Mouse (Mus musculus): ENCODE results near the gene Cmya5.

DNA sequence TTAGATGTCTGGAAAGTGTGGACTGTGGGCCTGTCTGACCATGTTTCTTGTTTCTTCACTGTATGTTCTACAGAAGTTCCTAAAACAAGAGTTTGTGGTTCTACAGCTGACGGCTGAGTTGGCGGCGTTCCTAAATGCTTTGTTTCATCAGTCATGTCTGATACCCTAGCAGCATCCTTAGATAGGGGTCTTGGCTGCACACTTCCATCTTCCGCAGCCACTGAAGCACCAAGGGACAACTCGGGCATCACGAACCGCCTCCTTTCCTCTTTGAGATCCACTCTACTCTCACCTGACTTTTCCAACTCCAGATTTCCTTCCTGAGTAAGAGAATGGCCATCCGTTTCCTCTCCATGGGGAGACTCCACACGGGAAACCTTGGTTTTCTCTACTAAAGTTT is 53.3 kb downstream of the Cmya5 start:
- TF ChIP-seq CTCF (IDR thresholded peaks at IDR 0.05; ENCODE audit: low read depth, low read length) (no peak), POLR2A (IDR thresholded peaks at IDR 0.05; ENCODE audit: extremely low read depth, insufficient read depth, low read length) (no peak)

All from liver, adult 2 months (tissue).